Mouse (Mus musculus) heart, adult 2 months (tissue): ENCODE data around the gene Xrcc1. TPM values are rescaled to one million over a fixed set of nuclear protein-coding genes. Genes with fewer than 3 reads are reported as not detected.
"Not testable (repeated sequence)": the region's sequence is repeated elsewhere in the genome, so short reads cannot be mapped to it uniquely, and the experiment has no call there.

Experiments
- DNase-seq, 2 experiments: peaks; one replicate each; pipeline ENCODE4 v3.0.0; 2021
- H3K27ac ChIP-seq: fragments of 200-600 bp; 2 replicates; pipeline ENCODE4 v1.8.1; 2022
- H3K27me3 ChIP-seq: fragments of 200-500 bp; 2 replicates; pipeline ENCODE4 v1.6.1; 2012; ENCODE audit warnings: mild to moderate bottlenecking, low read length, inconsistent platforms, mixed read lengths; ENCODE audit not compliant: control insufficient read depth, insufficient read depth
- H3K36me3 ChIP-seq: fragments of 200-500 bp; 2 replicates; pipeline ENCODE4 v1.6.1; 2012; ENCODE audit warnings: low read length, inconsistent platforms; ENCODE audit not compliant: control insufficient read depth, insufficient read depth
- H3K4me1 ChIP-seq: fragments of 200-500 bp; 2 replicates; pipeline ENCODE4 v1.6.1; 2011; ENCODE audit warnings: low read length; ENCODE audit not compliant: control insufficient read depth, insufficient read depth
- H3K4me3 ChIP-seq: fragments of 200-600 bp; 2 replicates; pipeline ENCODE4 v1.8.1; 2022
- H3K79me2 ChIP-seq: fragments of 200-500 bp; replicated peaks from 2 replicates; pipeline ENCODE4 v1.6.1; 2012; ENCODE audit warnings: mild to moderate bottlenecking, inconsistent platforms, low read length, moderate library complexity, mixed read lengths; ENCODE audit not compliant: control insufficient read depth, insufficient read depth
- H3K9ac ChIP-seq: fragments of 200-500 bp; 2 replicates; pipeline ENCODE4 v1.6.1; 2012; ENCODE audit warnings: low read depth, mild to moderate bottlenecking, control low read depth, inconsistent platforms, low read length, mixed read lengths
- CTCF ChIP-seq: fragments of 200-600 bp; IDR thresholded peaks from 2 replicates; pipeline ENCODE4 v1.8.1; 2022; ENCODE audit warnings: antibody characterized with exemption, mild to moderate bottlenecking, moderate library complexity
- EP300 ChIP-seq: fragments of 200-500 bp; IDR thresholded peaks from 2 replicates; pipeline ENCODE4 v1.6.1; 2011; ENCODE audit warnings: low read depth, low read length, control low read depth; ENCODE audit not compliant: insufficient read depth
- POLR2A ChIP-seq: fragments of 200-500 bp; IDR thresholded peaks from 2 replicates; pipeline ENCODE4 v1.6.1; 2011; ENCODE audit warnings: mild to moderate bottlenecking, low read depth, low read length, control low read depth; ENCODE audit not compliant: insufficient read depth
- WGBS: fragments of 180-500 bp; shearing (Covaris S2); methylation state at CpG from one replicate; pipeline ENCODE4 v1.1.7; 2018; 5-methylcytosine and 5-hydroxymethylcytosine counted together
- intact Hi-C: fragments of 180-260 bp; cut with DNase I; formaldehyde crosslinking; loops from one replicate; pipeline ENCODE4 v1.15.1; 2025
- polyA plus RNA-seq: library from polyadenylated mRNA; depleted of rRNA; stranded (reverse); fragments of >200 nt; gene quantifications from 2 replicates; pipeline ENCODE4 v1.2.3, GENCODE M21; 2012
- total RNA-seq, 2 experiments: library from RNA; stranded (reverse); gene quantifications; 2 replicates each; pipeline ENCODE4 v1.2.3; 2021

Xrcc1 gene
- total and polyA plus RNA-seq, 3 experiments, result 21.8 to 25.6 (median 25.0) TPM

GRCm38 (mm10) chr7:24610879-24611494, 64.9 kb downstream of the Xrcc1 start:
- Histone ChIP-seq H3K36me3 (no peaks in the 10 kb centered on the region), H3K27ac (no peak overlapping the region; the same call in 1 of the 2 replicates), H3K4me1 (0 out of 2 replicates have a peak, but pooled peaks cover 1% of the 10 kb centered on the region), H3K79me2 (no peaks in the 10 kb centered on the region), H3K9ac (0 out of 2 replicates have a peak overlapping the region, but pooled peaks have one; percentile 37), H3K4me3 (peak overlapping the region; percentile 64), H3K27me3 (peaks cover 4% of the 10 kb centered on the region; the same call in 1 of the 2 replicates)
- peak; percentile 89 to 91 for DNase-seq
- TF ChIP-seq POLR2A, result no peak
- TF ChIP-seq EP300, result no peak
- TF ChIP-seq CTCF, result no peak
- WGBS, result 2% methylated on average over 36 of the region's 36 CpGs
- intact Hi-C loops, result loop anchor here (2.0 kb wide), 1 partner anchor 20 kb away; no protein-coding TSS in a partner anchor

GRCm38 (mm10) chr7:24611709-24612108, 65.6 kb downstream of the Xrcc1 start:
- H3K4me3 ChIP-seq, result peak overlapping the region; percentile 64
- 15% methylated on average over 7 of the region's 7 CpGs for WGBS
- no peaks in the 10 kb centered on the region for H3K36me3 ChIP-seq
- no peak overlapping the region for H3K27ac ChIP-seq
- no peak overlapping the region for H3K9ac ChIP-seq
- no peaks in the 10 kb centered on the region for H3K79me2 ChIP-seq
- TF ChIP-seq POLR2A, result no peak
- TF ChIP-seq EP300, result no peak
- no peak for TF ChIP-seq CTCF
- peaks cover 4% of the 10 kb centered on the region; the same call in 1 of the 2 replicates for H3K27me3 ChIP-seq
- 0 out of 2 replicates have a peak, but pooled peaks cover 1% of the 10 kb centered on the region for H3K4me1 ChIP-seq
- DNase-seq, result no peak
- intact Hi-C loops, result loop anchor here (2.0 kb wide), 1 partner anchor 19 kb away; no protein-coding TSS in a partner anchor

GRCm38 (mm10) chr7:24612308-24612910, 66.3 kb downstream of the Xrcc1 start:
- Histone ChIP-seq H3K27me3 (peaks cover 4% of the 10 kb centered on the region; the same call in 1 of the 2 replicates), H3K9ac (no peak overlapping the region), H3K36me3 (no peaks in the 10 kb centered on the region), H3K79me2 (no peaks in the 10 kb centered on the region), H3K4me1 (0 out of 2 replicates have a peak, but pooled peaks cover 1% of the 10 kb centered on the region), H3K27ac (no peak overlapping the region), H3K4me3 (no peak overlapping the region)
- no peak for DNase-seq
- TF ChIP-seq EP300 (no peak), POLR2A (no peak), CTCF (no peak)
- 11% methylated on average over 27 of the region's 27 CpGs for WGBS
- intact Hi-C loops, result no loop called here

- Histone ChIP-seq H3K36me3 (no peaks in the 10 kb centered on the region), H3K4me3 (no peak overlapping the region), H3K79me2 (no peaks in the 10 kb centered on the region), H3K27ac (no peak overlapping the region), H3K4me1 (0 out of 2 replicates have a peak, but pooled peaks cover 1% of the 10 kb centered on the region), H3K9ac (no peak overlapping the region), H3K27me3 (peaks cover 4% of the 10 kb centered on the region; the same call in 1 of the 2 replicates)
- TF ChIP-seq POLR2A (no peak), EP300 (no peak), CTCF (no peak)
- 65% methylated on average over 13 of the region's 13 CpGs for WGBS
- intact Hi-C loops, result no loop called here
- no peak for DNase-seq
Measured at GRCm38 (mm10) chr7:24614816-24615215, 68.7 kb downstream of the Xrcc1 start.

DNA sequence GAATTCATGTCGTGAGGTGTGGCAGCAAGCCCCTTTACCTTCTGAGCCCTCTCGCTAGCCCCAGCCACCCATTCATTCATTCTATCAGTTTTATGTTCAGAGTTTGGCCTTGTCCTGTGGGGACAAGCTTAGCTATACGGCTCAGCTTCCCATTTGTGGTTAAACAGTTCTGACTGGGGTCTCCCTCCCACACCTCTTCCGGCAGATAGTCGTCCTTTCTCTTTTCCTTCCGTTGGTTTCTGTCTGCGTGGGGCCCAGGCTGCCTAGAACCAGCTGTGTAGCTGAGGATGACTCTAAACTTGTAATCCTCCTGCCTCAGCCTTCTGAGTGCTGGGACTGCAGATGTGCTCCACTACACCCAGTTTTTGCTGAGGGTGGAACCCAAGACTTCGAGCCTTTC, 71.7 kb downstream of the Xrcc1 start:
- 65% methylated on average over 8 of the region's 8 CpGs for WGBS
- Histone ChIP-seq H3K4me1 (no peaks in the 10 kb centered on the region), H3K4me3 (no peak overlapping the region), H3K36me3 (no peaks in the 10 kb centered on the region), H3K9ac (no peak overlapping the region), H3K27ac (no peak overlapping the region), H3K27me3 (peaks cover under 1% of the 10 kb centered on the region; the same call in 1 of the 2 replicates), H3K79me2 (no peaks in the 10 kb centered on the region)
- TF ChIP-seq CTCF (no peak), POLR2A (no peak), EP300 (no peak)
- no peak for DNase-seq
- intact Hi-C loops, result no loop called here

DNA sequence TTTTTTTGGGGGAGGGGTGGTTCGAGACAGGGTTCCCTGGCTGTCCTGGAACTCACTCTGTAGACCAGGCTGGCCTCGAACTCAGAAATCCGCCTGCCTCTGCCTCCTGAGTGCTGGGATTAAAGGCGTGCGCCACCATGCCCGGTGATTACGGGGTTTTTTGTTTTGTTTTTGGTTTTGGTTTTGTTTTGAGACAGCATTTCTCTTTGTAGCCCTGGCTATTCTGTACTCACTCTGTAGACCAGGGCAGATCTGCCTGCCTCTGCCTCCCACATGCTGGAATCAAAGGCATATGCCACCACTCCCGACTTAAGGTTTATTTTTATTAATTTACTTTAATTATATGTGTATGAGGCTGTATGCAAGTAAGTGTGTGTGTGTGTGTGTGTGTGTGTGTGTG, 72.3 kb downstream of the Xrcc1 start:
- H3K27ac ChIP-seq, H3K36me3 ChIP-seq, H3K4me1 ChIP-seq, H3K79me2 ChIP-seq, H3K9ac ChIP-seq, H3K27me3 ChIP-seq, intact Hi-C loops, H3K4me3 ChIP-seq, DNase-seq: not testable (repeated sequence)
- 83% methylated on average over 8 of the region's 8 CpGs for WGBS
